Comparison of ENCODE assay signal across 29 mouse cellular contexts in the genomic region with DNA sequence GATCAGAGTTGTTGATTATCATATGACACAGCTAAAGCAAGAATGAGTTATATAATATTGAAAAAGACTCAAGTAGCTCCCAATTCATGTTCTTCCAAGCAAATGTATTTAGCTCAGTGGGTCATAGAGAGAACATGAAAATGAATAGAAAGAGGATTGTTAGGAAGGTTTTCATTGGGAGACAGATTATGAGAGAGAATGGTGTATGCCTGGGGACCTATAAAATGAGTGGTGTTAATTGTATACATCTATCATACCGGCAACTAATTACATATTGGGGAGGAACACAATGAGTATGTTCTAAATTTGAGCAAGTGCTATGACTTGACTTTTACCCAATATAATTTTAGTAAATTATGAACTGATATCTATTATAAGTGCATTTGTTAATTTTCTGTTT.
"Had no signal": no experiment of that assay in that cellular context is flagged by ENCODE, and none has a peak within 500 bp of the region (broad histone marks: within the 10 kb centered on the region; RNA-seq: fewer than 3 reads in every experiment).

No protein-coding gene starts in this region.

- H3K9ac ChIP-seq: embryonic facial prominence, embryonic 12.5 days; embryonic facial prominence, embryonic 13.5 days; embryonic facial prominence, embryonic 15.5 days; forebrain, embryonic 12.5 days; forebrain, embryonic 13.5 days; forebrain, embryonic 15.5 days; forebrain, postnatal 0 days had no signal

- H3K4me1 ChIP-seq: embryonic facial prominence, embryonic 10.5 days; embryonic facial prominence, embryonic 12.5 days; embryonic facial prominence, embryonic 13.5 days; embryonic facial prominence, embryonic 15.5 days; forebrain, embryonic 10.5 days; forebrain, embryonic 12.5 days; forebrain, embryonic 13.5 days; forebrain, embryonic 15.5 days had no signal

- H3K27ac ChIP-seq: embryonic facial prominence, embryonic 10.5 days; embryonic facial prominence, embryonic 12.5 days; embryonic facial prominence, embryonic 13.5 days; embryonic facial prominence, embryonic 15.5 days; forebrain, embryonic 10.5 days; forebrain, embryonic 12.5 days; forebrain, embryonic 13.5 days; forebrain, embryonic 15.5 days; gastrocnemius, adult 2 months; heart, adult 2 months had no signal

- H3K27me3 ChIP-seq: embryonic facial prominence, embryonic 12.5 days; embryonic facial prominence, embryonic 13.5 days; embryonic facial prominence, embryonic 15.5 days; forebrain, embryonic 12.5 days; forebrain, embryonic 13.5 days; forebrain, embryonic 15.5 days had no signal

- H3K4me3 ChIP-seq: embryonic facial prominence, embryonic 10.5 days; embryonic facial prominence, embryonic 12.5 days; embryonic facial prominence, embryonic 13.5 days; embryonic facial prominence, embryonic 15.5 days; erythroblast, embryonic 14.5 days; forebrain, embryonic 10.5 days; forebrain, embryonic 12.5 days; forebrain, embryonic 13.5 days; forebrain, embryonic 15.5 days; gastrocnemius, adult 2 months; heart, adult 2 months had no signal

- ATAC-seq: forebrain, embryonic 13.5 days; forebrain, embryonic 14.5 days; forebrain, embryonic 15.5 days; forebrain, embryonic 16.5 days; forebrain, postnatal 0 days had no signal

- H3K36me3 ChIP-seq: embryonic facial prominence, embryonic 10.5 days; embryonic facial prominence, embryonic 12.5 days; embryonic facial prominence, embryonic 13.5 days; embryonic facial prominence, embryonic 15.5 days; forebrain, embryonic 10.5 days; forebrain, embryonic 12.5 days; forebrain, embryonic 15.5 days had no signal

- DNase-seq: cerebellum, adult 2 months; cerebellum, adult 8-10 months; cerebellum, adult 9-10 months; cerebellum, adult 9-11 months; cerebellum, postnatal 10 days; cerebellum, postnatal 14 days; cerebellum, postnatal 25 days; cerebellum, postnatal 36 days; embryo, embryonic 11 days; forebrain, postnatal 0 days; gastrocnemius, adult 2 months; gastrocnemius, postnatal 10 days; gastrocnemius, postnatal 14 days; gastrocnemius, postnatal 25 days; gastrocnemius, postnatal 36 days; heart, adult 11 months; heart, adult 18-20 months; heart, adult 2 months had no signal

- H3K4me2 ChIP-seq: embryonic facial prominence, embryonic 12.5 days; embryonic facial prominence, embryonic 13.5 days; embryonic facial prominence, embryonic 15.5 days; forebrain, embryonic 12.5 days; forebrain, embryonic 13.5 days; forebrain, embryonic 15.5 days had no signal

- H3K9me3 ChIP-seq: embryonic facial prominence, embryonic 10.5 days; embryonic facial prominence, embryonic 12.5 days; embryonic facial prominence, embryonic 13.5 days; embryonic facial prominence, embryonic 15.5 days; forebrain, embryonic 10.5 days; forebrain, embryonic 12.5 days; forebrain, embryonic 13.5 days; forebrain, embryonic 15.5 days had no signal
